Mouse (Mus musculus) heart, postnatal 0 days (tissue): ENCODE data around the gene Hoxa13.

Source experiments
- CTCF ChIP-seq: IDR thresholded peaks from 2 replicates; pipeline ENCODE4 v1.5.1; 2016; ENCODE audit warnings: antibody characterized with exemption, control low read depth, low read depth
- EP300 ChIP-seq: IDR thresholded peaks from 2 replicates; pipeline ENCODE4 v1.6.1; 2016; ENCODE audit warnings: antibody characterized with exemption, low read depth

DNA sequence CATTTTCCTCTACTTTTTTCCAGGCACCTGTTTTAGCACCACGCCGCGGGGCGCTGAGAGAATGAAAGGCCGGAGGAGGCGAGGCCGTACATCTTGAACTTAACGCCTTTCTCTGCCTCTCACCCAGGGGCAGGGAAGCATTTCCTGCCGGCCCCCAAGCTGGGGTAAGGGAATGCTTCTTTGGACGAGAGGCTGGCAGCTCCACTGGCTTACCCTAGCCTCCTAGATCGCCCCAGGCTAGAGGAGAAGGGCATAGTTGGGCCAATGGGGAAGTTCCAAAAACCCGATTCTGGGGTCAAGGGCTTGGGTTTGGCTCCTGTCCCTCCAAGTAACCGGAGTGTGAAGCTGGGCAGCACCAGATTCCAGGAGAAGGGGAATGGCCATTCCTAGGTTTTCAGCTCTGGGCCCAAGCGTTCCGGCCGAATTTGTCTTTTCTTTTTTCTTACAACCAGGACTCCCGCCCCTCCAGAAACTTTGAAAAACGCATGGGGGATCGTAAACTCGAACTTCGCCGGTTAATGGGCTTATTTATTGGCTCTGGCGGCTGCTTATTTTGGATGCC lies 27.6 kb downstream of the Hoxa13 start:
- TF ChIP-seq EP300 (no peak), CTCF (no peak)
